Mouse (Mus musculus) brain, embryonic 14.5 days (tissue): ENCODE measurements around the gene Dnal4.

Experiments
- CTCF ChIP-seq: fragments of 200-500 bp; IDR thresholded peaks from 2 replicates; pipeline ENCODE4 v1.5.1; 2012; ENCODE audit warnings: inconsistent platforms, mild to moderate bottlenecking, moderate library complexity, borderline replicate concordance; ENCODE audit not compliant: insufficient read depth, insufficient read length; ENCODE audit errors: extremely low read depth
- POLR2A ChIP-seq: fragments of 200-500 bp; IDR thresholded peaks from 2 replicates; pipeline ENCODE4 v1.6.1; 2012; ENCODE audit warnings: mild to moderate bottlenecking, inconsistent platforms, borderline replicate concordance; ENCODE audit not compliant: poor library complexity, insufficient read depth, insufficient read length, severe bottlenecking; ENCODE audit errors: extremely low read depth

DNA sequence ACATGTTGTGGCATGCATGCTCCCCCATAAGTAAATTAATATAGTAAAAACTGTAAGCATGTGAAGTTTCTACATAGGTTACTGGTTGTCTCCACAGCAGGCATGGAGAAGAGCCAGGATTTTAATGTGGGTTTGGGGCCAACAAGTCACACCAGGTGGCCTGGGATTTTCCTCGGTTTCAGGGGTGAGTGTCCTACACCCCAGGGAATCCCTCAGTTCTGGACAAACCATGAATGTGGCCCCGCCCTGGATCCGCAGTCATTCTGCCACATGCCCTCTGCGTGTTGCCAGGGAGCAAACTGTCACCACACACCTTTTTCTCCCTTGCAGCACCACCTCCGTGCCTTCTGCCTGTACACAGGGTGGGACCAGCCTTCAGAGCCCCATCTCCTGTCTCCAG is 31.0 kb upstream of the Dnal4 start:
- TF ChIP-seq CTCF = no peak
- TF ChIP-seq POLR2A = no peak
